7 mouse cellular contexts compared by ENCODE assay signal in the genomic region with DNA sequence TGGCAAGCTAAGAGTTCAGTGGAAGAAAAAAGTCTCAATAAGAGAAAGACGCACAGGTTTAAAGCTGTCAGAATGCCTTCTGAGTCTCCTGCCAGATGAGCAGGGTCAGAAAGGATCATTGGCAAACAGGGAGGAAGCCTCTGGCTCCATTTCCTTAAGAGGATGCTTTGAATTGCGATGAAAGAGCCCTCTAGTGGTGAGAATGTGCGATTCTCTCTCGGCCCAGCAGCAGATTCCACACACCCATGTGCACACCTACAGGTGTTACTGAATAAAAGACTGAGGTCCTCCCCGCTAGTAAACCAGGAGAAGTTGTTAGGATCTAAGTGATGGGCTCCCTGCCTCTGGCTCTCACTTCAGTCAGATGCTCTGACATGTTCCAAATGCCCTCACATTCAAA. TPM values are rescaled to one million over a fixed set of nuclear protein-coding genes. Genes with fewer than 3 reads are reported as not detected.
A peak's percentile ranks its signal among the peaks of the same experiment; 100 is the strongest.
DNase-seq lines count a peak whose midpoint lies in the region; ATAC-seq and TF ChIP-seq lines count a peak whose summit lies in the region.

No protein-coding gene starts in this region.

- H3K4me3 ChIP-seq in kidney, embryonic 14.5 days (ENCODE audit: low read length) = no peak overlapping the region
- no peak overlapping the region for H3K4me3 ChIP-seq in CH12.LX (replicated peaks in 1 of 3; ENCODE audit: low read depth in 2 of 3, low read length in 2 of 3, poor library complexity in 1 of 3)
- no peak overlapping the region for H3K4me3 ChIP-seq in midbrain, postnatal 0 days (ENCODE audit: low read depth, low read length)

- no peaks in the 10 kb centered on the region for H3K36me3 ChIP-seq in kidney, embryonic 14.5 days (ENCODE audit: control insufficient read depth, insufficient read depth, low read length)
- H3K36me3 ChIP-seq in CH12.LX (replicated peaks in 1 of 2; ENCODE audit: control insufficient read depth in 1 of 2, insufficient read depth in 1 of 2, low read length in 1 of 2) = no peaks in the 10 kb centered on the region
- H3K36me3 ChIP-seq in midbrain, postnatal 0 days (ENCODE audit: insufficient read depth, low read length) = no peaks in the 10 kb centered on the region

- peak; percentile 48 for TF ChIP-seq RAD21 in CH12.LX (IDR thresholded peaks at IDR 0.05; ENCODE audit: low read depth, low read length)

- H3K79me2 ChIP-seq in CH12.LX (replicated peaks; ENCODE audit: control insufficient read depth, extremely low read depth, insufficient read depth, poor library complexity, severe bottlenecking) = no peaks in the 10 kb centered on the region

- DNase-seq in kidney, adult 9 months = peak; percentile 37
- DNase-seq in CH12.LX (ENCODE audit: extremely low read depth) = peak; percentile 35
- DNase-seq in Patski (ENCODE audit: low read depth, low spot score) = no peak
- peak; percentile 17 for DNase-seq in embryo, embryonic 9.5 days (ENCODE audit: extremely low spot score)
- DNase-seq in midbrain, postnatal 0 days (ENCODE audit: low spot score) = peak; percentile 64

- H3K9ac ChIP-seq in kidney, embryonic 14.5 days (ENCODE audit: low read depth, low read length) = no peak overlapping the region
- no peak overlapping the region for H3K9ac ChIP-seq in CH12.LX (ENCODE audit: insufficient read depth, low read depth)
- H3K9ac ChIP-seq in midbrain, postnatal 0 days (replicated peaks; ENCODE audit: low read length, poor library complexity, severe bottlenecking) = no peak overlapping the region

- no peak for TF ChIP-seq POLR2A in CH12.LX (IDR thresholded peaks at IDR 0.05; ENCODE audit: low read depth, low read length)

- no peak overlapping the region for H3K4me2 ChIP-seq in kidney, embryonic 14.5 days (replicated peaks; ENCODE audit: low read depth, low read length)
- H3K4me2 ChIP-seq in CH12.LX (ENCODE audit: insufficient read depth, low read depth, poor library complexity, severe bottlenecking) = no peak overlapping the region
- H3K4me2 ChIP-seq in midbrain, postnatal 0 days (ENCODE audit: low read depth, low read length, poor library complexity, severe bottlenecking) = no peak overlapping the region

- ATAC-seq in kidney, embryonic 14.5 days (ENCODE audit: low FRiP score, low TSS enrichment) = no peak
- ATAC-seq in Patski = no peak
- no peak for ATAC-seq in midbrain, postnatal 0 days (ENCODE audit: low FRiP score)
- no peak for ATAC-seq in megakaryocyte progenitor cell, adult 5-6 weeks (replicated peaks; ENCODE audit: poor library complexity)

- no peaks in the 10 kb centered on the region for H3K4me1 ChIP-seq in kidney, embryonic 14.5 days (ENCODE audit: control insufficient read depth, insufficient read depth, low read length)
- peaks cover under 1% of the 10 kb centered on the region in 2 experiments; a peak in 1 of 4 replicates for H3K4me1 ChIP-seq in CH12.LX (ENCODE audit: control insufficient read depth in 1 of 2, insufficient read depth in 2 of 2)
- no peaks in the 10 kb centered on the region for H3K4me1 ChIP-seq in midbrain, postnatal 0 days (ENCODE audit: insufficient read depth, low read length)

- no peaks in the 10 kb centered on the region for H3K9me3 ChIP-seq in kidney, embryonic 14.5 days (ENCODE audit: control insufficient read depth, low read length)
- H3K9me3 ChIP-seq in CH12.LX (replicated peaks; ENCODE audit: low read length) = peaks cover 3% of the 10 kb centered on the region
- no peaks in the 10 kb centered on the region for H3K9me3 ChIP-seq in midbrain, postnatal 0 days (ENCODE audit: low read length)

- in situ Hi-C loops in CH12.LX (cut with MboI; ENCODE audit: low pct_ligation_motif_present, low pct_unique_long_range_greater_than_20kb, low sequenced_read_pairs) = loop anchor here (10.0 kb wide), 1 partner anchor 473 kb away; no protein-coding TSS in a partner anchor
- in situ Hi-C loops in Patski (cut with MboI; ENCODE audit: low pct_unique_long_range_greater_than_20kb) = loop anchor here (10.0 kb wide), 1 partner anchor 193 kb away; no protein-coding TSS in a partner anchor

- dilution Hi-C loops in CH12.LX (cut with MboI; ENCODE audit: extremely low pct_ligation_motif_present, extremely low pct_unique_long_range_greater_than_20kb, low sequenced_read_pairs) = no loop called here

- 29% methylated on average over 5 of the region's 5 CpGs for WGBS in kidney, embryonic 14.5 days
- 26% methylated on average over 5 of the region's 5 CpGs for WGBS in midbrain, postnatal 0 days

- TF ChIP-seq CTCF in CH12.LX (conservative IDR thresholded peaks at IDR 0.05 in 1 of 2, IDR thresholded peaks at IDR 0.05 in 1 of 2; ENCODE audit: low read depth in 2 of 2, low read length in 2 of 2) (peak; percentile 61 to 74), Patski (IDR thresholded peaks at IDR 0.05) (peak; percentile 55)
- TF ChIP-seq CTCF in midbrain, postnatal 0 days (IDR thresholded peaks at IDR 0.05) = peak; percentile 81

- peaks cover 6% of the 10 kb centered on the region; the same call in 1 of the 2 replicates for H3K27me3 ChIP-seq in kidney, embryonic 14.5 days (ENCODE audit: control insufficient read depth, insufficient read depth, low read length)
- H3K27me3 ChIP-seq in CH12.LX (replicated peaks) (peaks cover 73% of the 10 kb centered on the region), Patski (peaks cover 2% of the 10 kb centered on the region)
- H3K27me3 ChIP-seq in midbrain, postnatal 0 days (ENCODE audit: insufficient read depth, low read length) = no peaks in the 10 kb centered on the region

- H3K27ac ChIP-seq in kidney, embryonic 14.5 days (ENCODE audit: low read depth, low read length) = no peak overlapping the region
- no peak overlapping the region for H3K27ac ChIP-seq in CH12.LX (ENCODE audit: insufficient read depth, low read depth)
- H3K27ac ChIP-seq in midbrain, postnatal 0 days (ENCODE audit: low read depth, low read length) = no peak overlapping the region

- POLR2A ChIA-PET in Patski (lab: Charles Lee) = no interaction called here

- CTCF ChIA-PET in Patski (lab: Charles Lee) = interaction anchor here (1.3 to 2.8 kb wide), 3 partner anchors 9 to 198 kb away, joined by 3 to 6 read pairs (median 6); no protein-coding TSS in a partner anchor

- TF ChIP-seq EP300 in CH12.LX (IDR thresholded peaks at IDR 0.05; ENCODE audit: low read length) = no peak

TF ChIP-seq in CH12.LX, 34 proteins besides CTCF, POLR2A, EP300 and RAD21:
- TF ChIP-seq MAX (IDR thresholded peaks at IDR 0.05; ENCODE audit: low read length) (no peak), NRF1 (IDR thresholded peaks at IDR 0.05; ENCODE audit: low read depth, low read length) (no peak), IRF4 (IDR thresholded peaks at IDR 0.05; ENCODE audit: low read depth, low read length) (no peak), UBTF (IDR thresholded peaks at IDR 0.05; ENCODE audit: low read depth, low read length) (no peak), SMC3 (IDR thresholded peaks at IDR 0.05; ENCODE audit: low read depth, low read length) (peak; percentile 69), ETS1 (conservative IDR thresholded peaks at IDR 0.05; ENCODE audit: low read depth, low read length) (no peak), ZKSCAN1 (IDR thresholded peaks at IDR 0.05; ENCODE audit: borderline replicate concordance, low read depth, low read length) (no peak), POLR2AphosphoS2 (IDR thresholded peaks at IDR 0.05; ENCODE audit: low read depth, low read length) (no peak)

RNA-seq across cellular contexts. Expression of gene Cacng3, which starts 2.4 kb away (rescaled TPM):
- not detected in 2 replicates for polyA plus RNA-seq in kidney, embryonic 14.5 days (2014; fragmentation: Nextera tagmentation; extraction: Ambion mirVana)
- total RNA-seq in CH12.LX (2012; rRNA removed) (not detected in 2 replicates), CH12.LX (2014; rRNA removed) (not detected in 2 replicates)
- polyA plus RNA-seq in CH12.LX (2012; ENCODE audit: insufficient read length, low read depth) (not detected in 2 replicates), Patski (2021) (not detected)
- 20.9 and 29.5 TPM in 2 replicates for total RNA-seq in midbrain, postnatal 0 days (2014; rRNA removed)
- 37.1 and 43.1 TPM in 2 replicates for polyA plus RNA-seq in midbrain, postnatal 0 days (2015; fragmentation: Nextera tagmentation; extraction: Ambion mirVana)
- total RNA-seq in megakaryocyte progenitor cell, adult 5-6 weeks (2015) = not detected in 2 replicates
- total RNA-seq in megakaryocyte progenitor cell, adult 5-6 weeks (2017) = not detected in 2 replicates

Comparison
In these comparisons a context has a peak if more than half of its experiments do, and no peak if none do; other contexts are left out.
1. RNA of gene Cacng3, which starts 2.4 kb away (polyA plus RNA-seq): 37.1 to 43.1 TPM in midbrain, postnatal 0 days; not detected in kidney, embryonic 14.5 days, not detected in CH12.LX and not detected in Patski (single experiment); every median in the first group is over 10 times any median in the second.
2. Peak in every context shown above with its lines, with median percentiles within 50 percentile points of each other: CTCF ChIP-seq.